Mouse (Mus musculus) splenic B cell, adult 2 months (primary cell): ENCODE results near the gene Uqcrq.

Source experiments
- DNase-seq: peaks from one replicate; pipeline ENCODE4 v3.0.0-alpha.2; 2011; ENCODE audit warnings: low read depth, low spot score
- H3K27me3 ChIP-seq: 2 replicates; pipeline ENCODE4 v1.6.1; 2012; ENCODE audit warnings: mild to moderate bottlenecking, low read length, moderate library complexity, mixed read lengths; ENCODE audit not compliant: control insufficient read depth, poor library complexity, insufficient read depth, severe bottlenecking
- H3K36me3 ChIP-seq: 2 replicates; pipeline ENCODE4 v1.6.1; 2012; ENCODE audit warnings: mild to moderate bottlenecking, low read length, moderate library complexity, mixed read lengths; ENCODE audit not compliant: control insufficient read depth, poor library complexity, insufficient read depth, severe bottlenecking

The Uqcrq gene

GRCm38 (mm10) chr11:53460192-53460591 lies 29.6 kb upstream of the Uqcrq start:
- no peak for DNase-seq
- Histone ChIP-seq H3K36me3 (no peaks in the 10 kb centered on the region), H3K27me3 (peaks cover 1% of the 10 kb centered on the region)

GRCm38 (mm10) chr11:53458996-53459395 lies 28.4 kb upstream of the Uqcrq start:
- DNase-seq, result no peak
- H3K27me3 ChIP-seq, result peaks cover 1% of the 10 kb centered on the region
- no peaks in the 10 kb centered on the region for H3K36me3 ChIP-seq

GRCm38 (mm10) chr11:53457372-53457954 lies 26.8 kb upstream of the Uqcrq start:
- DNase-seq, result no peak
- H3K36me3 ChIP-seq, result no peaks in the 10 kb centered on the region
- H3K27me3 ChIP-seq, result peaks cover 1% of the 10 kb centered on the region; the same call in 1 of the 2 replicates

- H3K27me3 ChIP-seq, result peaks cover 1% of the 10 kb centered on the region; the same call in 1 of the 2 replicates
- H3K36me3 ChIP-seq, result no peaks in the 10 kb centered on the region
- no peak for DNase-seq
Measured at GRCm38 (mm10) chr11:53456474-53457371, 26.1 kb upstream of the Uqcrq start, which contains the start of the genes Gm10447 and Shroom1. Gm10447 (minus strand) TSS chr11:53457110. Shroom1 (plus strand) TSS chr11:53457205.

- DNase-seq, result no peak
- Histone ChIP-seq H3K36me3 (no peaks in the 10 kb centered on the region), H3K27me3 (peaks cover 1% of the 10 kb centered on the region)
Measured at GRCm38 (mm10) chr11:53453031-53453430, 22.4 kb upstream of the Uqcrq start.

- Histone ChIP-seq H3K27me3 (peaks cover 1% of the 10 kb centered on the region), H3K36me3 (no peaks in the 10 kb centered on the region)
- DNase-seq, result no peak
Measured at GRCm38 (mm10) chr11:53452396-53452795, 21.8 kb upstream of the Uqcrq start.

GRCm38 (mm10) chr11:53451361-53451760 lies 20.7 kb upstream of the Uqcrq start:
- DNase-seq, result no peak

GRCm38 (mm10) chr11:53450070-53450705 lies 19.6 kb upstream of the Uqcrq start:
- Histone ChIP-seq H3K36me3 (no peaks in the 10 kb centered on the region), H3K27me3 (no peaks in the 10 kb centered on the region; the same call in 1 of the 2 replicates)
- DNase-seq, result no peak

More at GRCm38 (mm10) chr11:53451361-53451760, 20.7 kb upstream of the Uqcrq start:
- H3K27me3 ChIP-seq, result no peaks in the 10 kb centered on the region; the same call in 1 of the 2 replicates
- no peaks in the 10 kb centered on the region for H3K36me3 ChIP-seq

- no peak for DNase-seq
- Histone ChIP-seq H3K36me3 (no peaks in the 10 kb centered on the region), H3K27me3 (no peaks in the 10 kb centered on the region; the same call in 1 of the 2 replicates)
Measured at GRCm38 (mm10) chr11:53448529-53448928, 17.9 kb upstream of the Uqcrq start.

- DNase-seq, result no peak
- Histone ChIP-seq H3K27me3 (no peaks in the 10 kb centered on the region; the same call in 1 of the 2 replicates), H3K36me3 (no peaks in the 10 kb centered on the region)
Measured at GRCm38 (mm10) chr11:53447996-53448395, 17.4 kb upstream of the Uqcrq start.

GRCm38 (mm10) chr11:53446183-53446582 lies 15.6 kb upstream of the Uqcrq start:
- no peak for DNase-seq
- Histone ChIP-seq H3K36me3 (no peaks in the 10 kb centered on the region), H3K27me3 (no peaks in the 10 kb centered on the region; the same call in 1 of the 2 replicates)

- no peaks in the 10 kb centered on the region for H3K36me3 ChIP-seq
- no peaks in the 10 kb centered on the region for H3K27me3 ChIP-seq
- no peak for DNase-seq
Measured at GRCm38 (mm10) chr11:53445562-53445961, 14.9 kb upstream of the Uqcrq start.

GRCm38 (mm10) chr11:53443861-53444260 lies 13.2 kb upstream of the Uqcrq start:
- H3K36me3 ChIP-seq, result no peaks in the 10 kb centered on the region
- peak; percentile 30 for DNase-seq
- no peaks in the 10 kb centered on the region for H3K27me3 ChIP-seq

GRCm38 (mm10) chr11:53441921-53442320 lies 11.3 kb upstream of the Uqcrq start:
- DNase-seq, result no peak
- Histone ChIP-seq H3K36me3 (no peaks in the 10 kb centered on the region), H3K27me3 (no peaks in the 10 kb centered on the region)

GRCm38 (mm10) chr11:53436338-53436737 lies 5.7 kb upstream of the Uqcrq start:
- no peak for DNase-seq
- H3K27me3 ChIP-seq, result no peaks in the 10 kb centered on the region
- H3K36me3 ChIP-seq, result no peaks in the 10 kb centered on the region
